Mouse (Mus musculus) common myeloid progenitor, adult 5-6 weeks (primary cell): ENCODE measurements around the gene Kif6. TPM values are rescaled to one million over a fixed set of nuclear protein-coding genes. Genes with fewer than 3 reads are reported as not detected.

ENCODE experiments used
- ATAC-seq: replicated peaks from 2 replicates; pipeline ENCODE4 v1.8.0; 2016; ENCODE audit warnings: low read depth, mild to moderate bottlenecking, moderate TSS enrichment, inconsistent platforms; ENCODE audit not compliant: poor library complexity, severe bottlenecking
- total RNA-seq: library from RNA; stranded (forward); fragments of 200-1000, 187-1606 nt; gene quantifications from 2 replicates; pipeline ENCODE4 v1.2.3, GENCODE M21; 2017

The Kif6 gene
- total RNA-seq = not detected in 2 replicates

- peak; percentile 91 for ATAC-seq
Measured at GRCm38 (mm10) chr17:49614577-49615235, at the start of gene Kif6. Kif6 (plus strand) TSS chr17:49615136.

GRCm38 (mm10) chr17:49568717-49569116 is 46.2 kb upstream of the Kif6 start:
- no peak for ATAC-seq

- ATAC-seq = no peak
Measured at GRCm38 (mm10) chr17:49577321-49577720, 37.6 kb upstream of the Kif6 start.

GRCm38 (mm10) chr17:49582471-49582870 is 32.5 kb upstream of the Kif6 start:
- ATAC-seq = no peak

- ATAC-seq = no peak
Measured at GRCm38 (mm10) chr17:49590051-49590450, 24.9 kb upstream of the Kif6 start.

GRCm38 (mm10) chr17:49605397-49605796 is 9.5 kb upstream of the Kif6 start:
- ATAC-seq = no peak

GRCm38 (mm10) chr17:49607351-49608027 is 7.4 kb upstream of the Kif6 start:
- ATAC-seq = no peak

GRCm38 (mm10) chr17:49610296-49610695 is 4.6 kb upstream of the Kif6 start:
- no peak for ATAC-seq

GRCm38 (mm10) chr17:49615241-49615651 is 310 bp downstream of the Kif6 start:
- ATAC-seq = peak; percentile 55

- no peak for ATAC-seq
Measured at GRCm38 (mm10) chr17:49624572-49624971, 9.6 kb downstream of the Kif6 start.

GRCm38 (mm10) chr17:49627011-49627794 is 12.3 kb downstream of the Kif6 start:
- no peak for ATAC-seq

GRCm38 (mm10) chr17:49628875-49629274 is 13.9 kb downstream of the Kif6 start:
- no peak for ATAC-seq

GRCm38 (mm10) chr17:49633041-49633440 is 18.1 kb downstream of the Kif6 start:
- no peak for ATAC-seq

GRCm38 (mm10) chr17:49641903-49642302 is 27.0 kb downstream of the Kif6 start:
- ATAC-seq = no peak

- ATAC-seq = no peak
Measured at GRCm38 (mm10) chr17:49642336-49642735, 27.4 kb downstream of the Kif6 start.

GRCm38 (mm10) chr17:49642889-49643490 is 28.1 kb downstream of the Kif6 start:
- no peak for ATAC-seq

- ATAC-seq = no peak
Measured at GRCm38 (mm10) chr17:49646267-49646666, 31.3 kb downstream of the Kif6 start.

- ATAC-seq = no peak
Measured at GRCm38 (mm10) chr17:49648970-49649369, 34.0 kb downstream of the Kif6 start.

- ATAC-seq = no peak
Measured at GRCm38 (mm10) chr17:49649394-49649793, 34.5 kb downstream of the Kif6 start.

- no peak for ATAC-seq
Measured at GRCm38 (mm10) chr17:49650366-49650765, 35.4 kb downstream of the Kif6 start.

- ATAC-seq = no peak
Measured at GRCm38 (mm10) chr17:49652357-49652756, 37.4 kb downstream of the Kif6 start.
